Mouse (Mus musculus): ENCODE measurements around the gene Olfr19. TPM values are rescaled to one million over a fixed set of nuclear protein-coding genes. Genes with fewer than 3 reads are reported as not detected.
"Not testable (repeated sequence)": the region's sequence is repeated elsewhere in the genome, so short reads cannot be mapped to it uniquely, and the experiment has no call there.

Gene Olfr19
- total RNA-seq (2021) (not detected), polyA plus RNA-seq (2012; rRNA removed) (not detected in 2 replicates)
- long read RNA-seq, result 0 reads

- no peak within 1 kb of the TSS for H3K27ac ChIP-seq
- H3K27me3 ChIP-seq (ENCODE audit: control insufficient read depth, insufficient read depth, low read length), result no peaks in the 10 kb centered on the region
- WGBS, result 26% methylated on average over 2 of the region's 2 CpGs
- no peaks in the 10 kb centered on the region for H3K36me3 ChIP-seq (ENCODE audit: control insufficient read depth, insufficient read depth, low read length)
- H3K4me3 ChIP-seq, result no peak within 1 kb of the TSS
- no peaks in the 10 kb centered on the region for H3K79me2 ChIP-seq (replicated peaks; ENCODE audit: control insufficient read depth, insufficient read depth, low read length)
- intact Hi-C loops (cut with DNase I), result no loop called here
- no peak for TF ChIP-seq CTCF (IDR thresholded peaks at IDR 0.05)
- TF ChIP-seq EP300 (IDR thresholded peaks at IDR 0.05; ENCODE audit: insufficient read depth, low read depth, low read length), result no peak
- no peak for TF ChIP-seq POLR2A (IDR thresholded peaks at IDR 0.05; ENCODE audit: insufficient read depth, low read depth, low read length)
- no peak for DNase-seq
- H3K4me1 ChIP-seq (ENCODE audit: control insufficient read depth, insufficient read depth, low read length), result no peaks in the 10 kb centered on the region
- H3K9ac ChIP-seq (ENCODE audit: low read depth, low read length), result no peak within 1 kb of the TSS
These were observed at the start of gene Olfr19 for GRCm38 (mm10) chr16:16676305-16676704. Olfr19 (minus strand) TSS chr16:16676405.

GRCm38 (mm10) chr16:16684975-16685374, 8.8 kb upstream of the Olfr19 start:
- no peak for DNase-seq
- WGBS, result 50% methylated on average over 3 of the region's 3 CpGs

GRCm38 (mm10) chr16:16684053-16684452, 7.8 kb upstream of the Olfr19 start:
- 56% methylated on average over 2 of the region's 2 CpGs for WGBS
- no peak for TF ChIP-seq EP300 (IDR thresholded peaks at IDR 0.05; ENCODE audit: insufficient read depth, low read depth, low read length)
- TF ChIP-seq CTCF (IDR thresholded peaks at IDR 0.05), result no peak
- TF ChIP-seq POLR2A (IDR thresholded peaks at IDR 0.05; ENCODE audit: insufficient read depth, low read depth, low read length), result no peak

More at GRCm38 (mm10) chr16:16684975-16685374, 8.8 kb upstream of the Olfr19 start:
- Histone ChIP-seq H3K27ac (no peak overlapping the region), H3K27me3 (ENCODE audit: control insufficient read depth, insufficient read depth, low read length) (no peaks in the 10 kb centered on the region), H3K9ac (ENCODE audit: low read depth, low read length) (no peak overlapping the region), H3K4me1 (ENCODE audit: control insufficient read depth, insufficient read depth, low read length) (no peaks in the 10 kb centered on the region), H3K79me2 (replicated peaks; ENCODE audit: control insufficient read depth, insufficient read depth, low read length) (no peaks in the 10 kb centered on the region), H3K36me3 (ENCODE audit: control insufficient read depth, insufficient read depth, low read length) (no peaks in the 10 kb centered on the region), H3K4me3 (no peak overlapping the region)
- intact Hi-C loops (cut with DNase I), result no loop called here
- no peak for TF ChIP-seq EP300 (IDR thresholded peaks at IDR 0.05; ENCODE audit: insufficient read depth, low read depth, low read length)
- no peak for TF ChIP-seq CTCF (IDR thresholded peaks at IDR 0.05)
- no peak for TF ChIP-seq POLR2A (IDR thresholded peaks at IDR 0.05; ENCODE audit: insufficient read depth, low read depth, low read length)

GRCm38 (mm10) chr16:16664994-16665393, 11.2 kb downstream of the Olfr19 start:
- WGBS, result 72% methylated on average over 4 of the region's 4 CpGs
- Histone ChIP-seq H3K4me1 (ENCODE audit: control insufficient read depth, insufficient read depth, low read length) (no peaks in the 10 kb centered on the region), H3K27ac (no peak overlapping the region), H3K36me3 (ENCODE audit: control insufficient read depth, insufficient read depth, low read length) (no peaks in the 10 kb centered on the region), H3K9ac (ENCODE audit: low read depth, low read length) (no peak overlapping the region), H3K27me3 (ENCODE audit: control insufficient read depth, insufficient read depth, low read length) (no peaks in the 10 kb centered on the region), H3K4me3 (no peak overlapping the region), H3K79me2 (replicated peaks; ENCODE audit: control insufficient read depth, insufficient read depth, low read length) (no peaks in the 10 kb centered on the region)
- no peak for DNase-seq
- intact Hi-C loops (cut with DNase I), result no loop called here
- TF ChIP-seq POLR2A (IDR thresholded peaks at IDR 0.05; ENCODE audit: insufficient read depth, low read depth, low read length), result no peak
- TF ChIP-seq CTCF (IDR thresholded peaks at IDR 0.05), result no peak
- no peak for TF ChIP-seq EP300 (IDR thresholded peaks at IDR 0.05; ENCODE audit: insufficient read depth, low read depth, low read length)

More at GRCm38 (mm10) chr16:16684053-16684452, 7.8 kb upstream of the Olfr19 start:
- no peaks in the 10 kb centered on the region for H3K4me1 ChIP-seq (ENCODE audit: control insufficient read depth, insufficient read depth, low read length)
- H3K79me2 ChIP-seq (replicated peaks; ENCODE audit: control insufficient read depth, insufficient read depth, low read length), result no peaks in the 10 kb centered on the region
- no peak overlapping the region for H3K9ac ChIP-seq (ENCODE audit: low read depth, low read length)
- no peak overlapping the region for H3K27ac ChIP-seq
- H3K4me3 ChIP-seq, result no peak overlapping the region
- intact Hi-C loops (cut with DNase I), result no loop called here
- H3K36me3 ChIP-seq (ENCODE audit: control insufficient read depth, insufficient read depth, low read length), result no peaks in the 10 kb centered on the region
- no peaks in the 10 kb centered on the region for H3K27me3 ChIP-seq (ENCODE audit: control insufficient read depth, insufficient read depth, low read length)
- DNase-seq, result no peak

GRCm38 (mm10) chr16:16664516-16664915, 11.7 kb downstream of the Olfr19 start:
- H3K27ac ChIP-seq; H3K4me1 ChIP-seq (ENCODE audit: control insufficient read depth, insufficient read depth, low read length); H3K27me3 ChIP-seq (ENCODE audit: control insufficient read depth, insufficient read depth, low read length); DNase-seq; H3K79me2 ChIP-seq (replicated peaks; ENCODE audit: control insufficient read depth, insufficient read depth, low read length); H3K4me3 ChIP-seq; H3K36me3 ChIP-seq (ENCODE audit: control insufficient read depth, insufficient read depth, low read length); H3K9ac ChIP-seq (ENCODE audit: low read depth, low read length); intact Hi-C loops (cut with DNase I): not testable (repeated sequence)

- Histone ChIP-seq H3K27me3 (ENCODE audit: control insufficient read depth, insufficient read depth, low read length) (no peaks in the 10 kb centered on the region), H3K4me3 (no peak overlapping the region), H3K36me3 (ENCODE audit: control insufficient read depth, insufficient read depth, low read length) (no peaks in the 10 kb centered on the region), H3K4me1 (ENCODE audit: control insufficient read depth, insufficient read depth, low read length) (no peaks in the 10 kb centered on the region), H3K79me2 (replicated peaks; ENCODE audit: control insufficient read depth, insufficient read depth, low read length) (no peaks in the 10 kb centered on the region), H3K9ac (ENCODE audit: low read depth, low read length) (no peak overlapping the region), H3K27ac (no peak overlapping the region)
- WGBS, result 49% methylated on average over 1 of the region's 1 CpGs
- intact Hi-C loops (cut with DNase I), result no loop called here
- DNase-seq, result no peak
- TF ChIP-seq CTCF (IDR thresholded peaks at IDR 0.05), result no peak
These were observed 31.1 kb downstream of the Olfr19 start for GRCm38 (mm10) chr16:16645148-16645547.
